Mouse (Mus musculus): ENCODE data around the gene Nuak1.

Gene Nuak1

GRCm38 (mm10) chr10:84446661-84447060 lies 6.3 kb upstream of the Nuak1 start:
- DNase-seq = no peak

DNA sequence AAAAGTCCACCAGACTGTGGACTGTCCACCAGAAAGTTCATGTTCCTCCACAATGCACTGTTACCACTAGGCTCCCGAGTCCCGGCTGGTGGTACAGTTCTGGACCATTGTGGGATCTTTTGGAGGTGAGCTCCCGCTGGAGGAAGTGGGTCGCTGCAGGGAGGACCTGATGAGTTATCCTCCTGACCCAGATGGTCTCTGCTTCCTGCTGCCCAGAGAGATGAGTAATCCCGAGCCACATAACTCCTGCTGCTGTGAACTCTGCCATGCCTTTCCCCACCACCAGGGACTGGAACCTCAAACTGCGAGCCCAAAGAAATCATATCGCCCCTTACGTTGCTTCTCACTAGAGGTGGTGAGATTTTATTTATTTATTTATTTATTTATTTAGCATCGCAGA lies 4.0 kb upstream of the Nuak1 start:
- DNase-seq = no peak

DNA sequence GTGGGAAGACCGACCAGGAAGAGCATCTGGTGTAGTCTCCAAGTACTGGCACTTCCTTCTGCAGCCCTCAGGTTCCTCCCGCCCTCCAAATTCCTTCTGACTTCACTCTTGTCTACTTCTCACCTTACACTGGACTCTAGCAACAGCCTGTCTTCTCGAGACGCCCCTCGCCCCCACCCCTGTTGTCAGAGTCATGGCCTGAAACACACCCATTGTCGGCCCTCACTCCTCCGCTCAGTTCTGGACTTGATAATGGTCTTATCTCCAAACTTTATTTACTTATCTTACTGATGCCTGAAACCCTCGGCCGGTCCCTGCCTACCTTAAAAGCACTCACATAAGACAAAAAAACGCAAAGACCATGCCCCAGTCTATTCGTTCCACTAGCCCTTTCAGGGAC lies 1.4 kb upstream of the Nuak1 start:
- DNase-seq = no peak

DNA sequence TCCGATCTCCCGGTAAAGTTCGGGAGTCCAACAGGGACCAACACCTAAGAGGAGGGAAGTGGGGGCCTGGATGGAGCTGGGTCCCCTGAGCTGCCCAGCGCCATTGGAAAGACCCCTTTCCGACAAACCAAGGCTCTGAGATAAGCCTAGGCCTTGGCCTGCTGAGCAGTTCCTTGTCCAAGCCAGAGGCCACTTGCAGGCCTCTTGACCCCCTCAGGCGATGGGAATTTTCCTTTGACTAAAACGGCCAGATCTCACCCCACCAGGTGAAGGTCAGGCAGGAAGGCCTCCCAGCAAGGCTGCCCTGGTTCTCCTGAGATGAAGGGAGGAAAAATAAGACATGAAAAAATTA lies 1.0 kb upstream of the Nuak1 start:
- DNase-seq = no peak

DNA sequence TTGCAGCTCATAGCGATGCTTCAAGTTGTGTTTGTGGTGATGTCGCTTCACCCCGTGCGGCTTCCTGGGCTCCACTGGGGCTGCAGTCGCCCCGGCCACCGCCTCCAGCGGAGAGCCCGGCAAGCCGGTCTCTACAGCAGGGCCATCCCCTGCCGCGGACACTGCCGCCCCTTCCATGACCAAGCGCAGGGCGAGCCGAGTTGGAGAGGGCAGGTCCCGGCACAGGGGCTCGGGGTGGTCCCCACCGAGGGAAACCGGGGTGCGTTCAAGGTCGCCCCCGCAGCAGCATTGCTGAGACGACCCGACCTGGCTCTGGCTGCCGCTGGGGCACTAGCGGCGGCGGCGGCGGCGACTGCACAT lies 236 bp downstream of the Nuak1 start:
- DNase-seq = no peak

DNA sequence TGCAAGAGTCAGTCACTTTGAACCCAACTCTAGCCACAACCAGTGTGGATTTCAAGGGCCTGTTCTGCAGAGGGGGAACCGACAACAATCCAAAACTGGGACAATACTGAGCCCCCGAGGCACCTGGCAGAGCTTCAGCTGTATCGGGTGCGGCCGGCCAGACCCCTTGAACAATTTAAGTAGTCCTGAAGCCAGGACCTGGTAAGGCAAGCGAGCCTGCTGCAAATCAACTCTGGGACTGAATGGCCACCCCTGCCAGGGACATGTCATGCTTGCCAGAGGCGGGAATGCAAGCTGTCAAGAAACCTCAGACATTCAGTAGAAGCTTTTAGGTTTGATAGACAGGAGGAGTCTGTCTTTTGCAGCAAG lies 1.2 kb downstream of the Nuak1 start:
- no peak for DNase-seq

- DNase-seq = no peak
Observed at GRCm38 (mm10) chr10:84438466-84439227, 1.8 kb downstream of the Nuak1 start.

GRCm38 (mm10) chr10:84438049-84438422 lies 2.4 kb downstream of the Nuak1 start:
- DNase-seq = peak; percentile 99

GRCm38 (mm10) chr10:84437166-84438048 lies 3.0 kb downstream of the Nuak1 start:
- no peak for DNase-seq

DNA sequence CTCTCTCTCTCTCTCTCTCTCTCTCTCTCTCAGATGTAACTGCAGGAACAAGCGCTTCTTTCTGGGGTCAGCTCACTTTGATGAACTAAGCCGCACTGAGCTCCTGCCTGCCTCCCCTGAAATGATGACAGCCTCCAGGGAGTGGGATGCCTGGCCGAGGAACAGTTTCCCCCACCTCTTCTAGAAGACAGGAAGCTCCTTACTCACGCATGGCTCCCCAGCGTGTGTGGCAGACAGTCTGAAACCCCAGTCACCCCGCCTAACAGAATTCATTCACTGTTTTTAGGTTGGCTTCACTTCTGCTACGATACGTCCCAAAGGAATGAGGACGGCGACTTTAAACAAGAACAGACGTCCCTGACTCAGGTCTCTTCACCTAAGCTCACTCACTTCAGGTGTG lies 4.5 kb downstream of the Nuak1 start:
- no peak for DNase-seq

DNA sequence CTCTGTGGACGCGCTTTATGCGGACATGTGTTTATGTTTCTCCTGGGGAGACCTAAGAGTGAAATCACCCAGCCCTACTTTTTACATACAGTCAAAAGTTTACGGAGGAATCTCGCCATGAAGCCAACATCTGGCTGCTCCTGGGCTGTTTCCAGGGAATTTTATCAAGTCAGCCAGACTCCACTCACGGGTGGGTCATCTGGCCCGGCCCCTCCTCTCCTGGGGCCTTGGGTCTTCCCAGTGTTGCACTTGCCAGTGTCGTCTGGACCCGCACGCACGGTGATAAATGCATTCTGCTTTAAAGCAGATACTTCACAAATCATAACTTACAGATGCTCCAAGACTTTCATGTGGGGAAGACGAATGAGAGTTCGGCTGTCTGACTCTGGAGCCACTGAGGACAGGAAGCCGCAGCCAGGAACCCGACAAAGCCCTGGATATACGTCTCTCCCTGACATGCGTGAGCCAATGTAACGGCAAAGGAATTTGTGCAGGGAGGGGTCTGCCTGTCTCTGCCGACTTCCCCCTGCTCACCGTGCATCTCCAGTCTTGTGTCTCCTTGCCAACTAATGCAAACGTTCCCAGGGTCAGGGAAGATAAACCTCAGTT lies 7.1 kb downstream of the Nuak1 start:
- DNase-seq = no peak

GRCm38 (mm10) chr10:84424374-84424773 lies 16.0 kb downstream of the Nuak1 start:
- no peak for DNase-seq

DNA sequence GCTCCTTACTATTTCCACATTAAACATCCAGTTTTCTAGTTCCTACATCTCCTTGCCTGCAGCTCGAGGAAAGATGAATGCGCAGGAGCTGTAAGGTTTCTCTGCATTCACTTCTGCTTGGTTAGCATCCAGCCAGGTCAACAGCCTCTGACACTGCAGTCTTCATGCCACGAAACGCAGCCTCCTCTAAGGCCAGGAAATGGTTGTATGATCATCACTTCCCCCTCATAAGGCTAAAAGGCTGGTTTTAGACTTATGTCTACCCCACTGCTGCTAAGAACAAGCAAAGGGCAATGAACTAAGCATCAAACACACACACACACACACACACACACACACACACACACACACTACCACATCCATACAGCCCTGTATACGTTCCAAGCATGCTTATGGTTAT lies 16.5 kb downstream of the Nuak1 start:
- DNase-seq = no peak

DNA sequence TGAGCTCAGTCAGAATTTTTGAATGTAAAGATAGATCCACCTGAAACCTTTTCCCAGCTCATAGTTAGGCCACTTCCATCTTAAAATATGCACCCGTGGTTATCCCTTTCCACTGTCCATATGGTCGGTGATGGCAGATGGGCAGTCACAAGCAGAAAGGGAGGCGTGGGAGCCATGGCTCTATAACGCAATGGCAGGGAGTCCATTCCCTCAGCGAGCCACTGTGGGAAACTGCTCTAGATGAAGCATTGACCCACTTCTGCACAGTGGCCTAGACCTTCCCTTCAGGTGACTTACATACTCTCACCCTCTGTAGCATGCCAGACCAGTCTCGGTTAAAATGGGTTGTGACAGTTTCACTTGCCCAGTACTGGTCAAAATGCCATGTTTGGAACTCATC lies 19.8 kb downstream of the Nuak1 start:
- no peak for DNase-seq

DNA sequence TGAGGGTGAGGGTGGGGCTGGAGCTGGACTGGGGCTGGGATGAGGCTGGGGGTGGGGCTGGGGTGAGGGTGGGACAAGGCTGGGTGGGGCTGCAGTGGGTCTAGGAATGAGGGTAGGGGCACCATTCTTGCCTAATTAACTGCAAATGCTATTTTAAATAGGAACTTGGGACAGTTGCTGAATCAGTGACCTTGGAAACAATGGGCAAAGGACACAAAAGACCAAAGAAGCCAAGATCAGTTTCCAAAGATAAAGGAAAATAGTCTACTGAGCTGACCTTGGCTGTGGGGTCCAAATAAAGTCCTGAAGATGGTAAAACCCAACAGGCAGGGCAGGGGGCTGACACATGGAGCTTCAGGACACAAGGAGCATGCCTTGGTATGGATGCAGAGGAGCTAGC lies 22.0 kb downstream of the Nuak1 start:
- no peak for DNase-seq

DNA sequence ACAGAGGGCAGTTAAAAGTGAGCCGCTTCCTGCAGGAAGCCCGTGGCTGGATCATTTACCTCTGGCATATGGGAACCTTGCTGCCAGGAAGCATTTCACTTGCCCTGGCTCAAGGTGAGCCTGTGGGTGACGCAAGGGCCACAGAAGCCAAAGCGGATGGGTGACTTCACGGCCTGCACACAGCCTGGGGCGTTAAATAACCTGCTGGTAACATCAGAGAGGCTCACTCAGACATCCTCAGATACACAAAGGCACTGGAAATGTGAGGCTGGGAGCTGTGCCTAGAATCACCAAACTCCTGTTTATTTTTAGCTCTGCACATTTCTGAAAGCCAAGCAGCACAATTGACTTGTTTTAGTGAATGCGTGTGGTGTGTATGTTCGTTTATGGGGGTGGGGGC lies 23.6 kb downstream of the Nuak1 start:
- no peak for DNase-seq

GRCm38 (mm10) chr10:84414981-84415700 lies 25.3 kb downstream of the Nuak1 start:
- no peak for DNase-seq

DNA sequence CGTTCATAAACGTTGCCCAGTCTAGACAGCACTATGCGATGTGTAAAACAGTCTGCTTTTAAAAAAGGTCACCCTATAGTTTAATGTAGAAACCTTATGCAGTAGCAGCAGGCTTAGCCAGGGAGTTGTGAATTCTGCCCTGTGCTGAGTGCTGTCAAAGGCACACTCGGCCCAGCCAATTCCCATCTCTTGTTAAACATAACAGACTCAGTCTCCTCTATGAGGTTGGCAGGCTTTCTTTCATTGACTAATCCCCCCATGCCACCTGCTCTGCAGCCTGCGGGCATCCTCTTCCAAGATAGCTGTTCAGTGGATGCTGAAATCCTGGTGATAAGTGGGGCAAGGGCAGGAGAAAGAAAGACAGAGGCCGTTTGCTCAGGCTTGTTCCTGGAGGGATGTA lies 27.1 kb downstream of the Nuak1 start:
- no peak for DNase-seq

DNA sequence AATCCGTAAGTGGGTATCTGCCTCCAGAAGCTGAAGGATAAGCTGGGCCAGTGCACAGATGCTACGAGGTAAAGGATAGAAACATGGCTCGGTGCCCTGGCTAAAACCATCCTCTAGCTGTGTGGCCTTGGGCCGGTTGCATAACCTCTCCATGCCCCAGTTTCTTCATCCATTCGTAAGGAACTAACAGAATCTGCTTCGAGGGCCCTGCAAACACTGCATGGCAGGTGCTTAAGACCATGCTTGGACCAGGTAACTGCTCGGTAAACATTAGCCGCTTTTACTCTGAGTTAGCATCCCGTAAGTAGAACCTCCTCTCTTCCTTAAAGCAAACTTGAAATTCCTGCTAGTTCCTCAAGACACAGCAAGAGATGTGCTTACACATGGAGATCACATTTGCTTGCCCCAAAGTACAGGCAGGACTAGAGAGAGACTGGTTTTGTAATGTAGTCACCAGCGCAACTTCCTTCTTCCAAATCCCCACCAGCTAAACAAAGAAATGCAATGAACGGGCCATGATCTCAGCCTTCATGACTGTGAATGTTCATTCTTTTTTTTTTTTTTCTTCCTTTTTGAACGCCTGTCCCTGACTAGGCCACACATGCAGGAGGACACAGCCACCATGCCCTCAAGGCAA lies 28.0 kb downstream of the Nuak1 start:
- no peak for DNase-seq

GRCm38 (mm10) chr10:84411122-84412105 lies 29.0 kb downstream of the Nuak1 start:
- no peak for DNase-seq

- DNase-seq = no peak
Observed at GRCm38 (mm10) chr10:84408965-84409660, 31.3 kb downstream of the Nuak1 start.
